Mouse (Mus musculus) Patski (cell line): ENCODE measurements around the gene Mbnl2. TPM values are rescaled to one million over a fixed set of nuclear protein-coding genes. Genes with fewer than 3 reads are reported as not detected.

Experiments
- ATAC-seq: fragments of 100-300 bp; one replicate; pipeline ENCODE4 v1.8.0; 2021
- CTCF ChIA-PET: fragments of 350-600 bp; sonication (Branson Sonifier 250); formaldehyde crosslinking; loops from one replicate; lab custom pipeline; 2022; ENCODE audit warnings: inconsistent platforms; lab: Charles Lee
- POLR2A ChIA-PET: fragments of 350-600 bp; sonication (Branson Sonifier 250); formaldehyde crosslinking; loops from one replicate; lab custom pipeline; 2022; ENCODE audit warnings: antibody characterized with exemption, inconsistent platforms; lab: Charles Lee
- DNase-seq: peaks from one replicate; pipeline ENCODE4 v3.0.0-alpha.2; 2011; ENCODE audit warnings: low read depth, low spot score
- H3K27me3 ChIP-seq: fragments of 371-371 bp; one replicate; pipeline ENCODE4 v1.5.1; 2021
- CTCF ChIP-seq: fragments of 100-300 bp; IDR thresholded peaks from one replicate; pipeline ENCODE4 v1.5.1; 2021
- in situ Hi-C: fragments of 300-500 bp; cut with MboI; formaldehyde crosslinking; loops from 3 replicates; pipeline ENCODE4 v1.11.1; 2018; ENCODE audit warnings: low pct_unique_long_range_greater_than_20kb, mixed read lengths
- polyA plus RNA-seq: library from polyadenylated mRNA; unstranded; gene quantifications from one replicate; pipeline ENCODE4 v1.2.3, GENCODE M21; 2021

Gene Mbnl2
- polyA plus RNA-seq, 1 experiment from 2014 or later, result 132 TPM

DNA sequence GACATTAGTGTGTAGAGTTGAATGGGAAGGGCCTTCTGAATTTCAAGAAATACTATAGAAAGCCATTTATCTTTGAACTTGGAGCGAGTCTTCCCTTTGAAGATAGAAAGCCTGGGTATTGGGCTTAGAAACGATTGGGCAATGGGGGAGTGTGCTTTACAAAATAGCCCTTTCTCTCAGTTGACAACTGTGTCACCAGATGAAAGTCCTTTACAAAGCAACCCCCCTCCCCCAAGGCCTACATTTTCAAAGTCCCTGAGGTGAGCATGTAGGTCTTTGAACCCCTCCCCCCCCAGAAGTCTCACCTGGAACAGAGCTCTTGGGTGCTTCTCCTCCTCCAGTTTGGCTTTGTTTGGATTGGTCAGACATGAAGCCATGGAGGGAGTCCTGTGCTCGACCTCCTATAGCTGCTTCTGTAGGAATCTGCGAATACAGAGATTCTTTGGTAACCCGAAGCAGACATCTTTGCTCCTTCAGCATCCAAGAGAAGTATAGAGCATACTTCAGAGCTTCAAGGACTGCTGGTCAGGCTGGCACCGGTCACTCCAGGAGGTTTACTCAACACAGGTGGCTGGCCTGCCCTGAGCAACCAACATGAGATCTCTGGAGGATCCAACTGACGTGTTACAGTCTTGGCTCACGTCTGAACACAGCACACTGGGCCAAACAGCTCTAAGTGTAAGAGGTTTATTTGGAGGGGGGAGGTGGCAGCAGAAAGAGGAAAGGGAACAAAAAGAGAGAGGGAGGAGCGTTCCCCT, 43.7 kb downstream of the Mbnl2 start:
- CTCF ChIA-PET, result no interaction called here

DNA sequence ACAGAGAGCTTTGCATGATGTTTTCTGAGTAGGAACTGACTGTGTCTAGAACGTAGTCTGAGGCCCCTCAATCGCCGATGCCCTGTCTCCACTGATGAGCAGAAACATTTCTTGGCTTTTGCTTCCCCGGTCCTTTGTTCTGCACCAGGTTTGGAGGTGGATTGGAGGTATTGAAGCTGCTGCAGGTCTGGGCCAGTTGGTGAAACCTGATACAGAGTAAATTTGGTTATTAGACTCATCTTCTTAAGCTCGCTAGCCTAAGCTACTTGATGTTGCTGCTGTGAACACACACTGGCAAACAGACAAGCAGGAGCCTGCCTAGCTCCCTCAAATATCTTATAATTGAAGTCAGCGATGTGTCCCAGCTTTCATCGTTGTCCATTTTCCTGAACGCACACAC, 46.6 kb downstream of the Mbnl2 start:
- in situ Hi-C loops, result loop anchor here (5.0 kb wide), 1 partner anchor 45 kb away; the partner anchor contains the start of gene Mbnl2
- TF ChIP-seq CTCF, result no peak
- H3K27me3 ChIP-seq, result no peaks in the 10 kb centered on the region
- POLR2A ChIA-PET, result no interaction called here
- ATAC-seq, result no peak
- CTCF ChIA-PET, result no interaction called here
- DNase-seq, result no peak

More for the DNA sequence above, 43.7 kb downstream of the Mbnl2 start:
- in situ Hi-C loops, result no loop called here
- no peak for TF ChIP-seq CTCF
- no peaks in the 10 kb centered on the region for H3K27me3 ChIP-seq
- DNase-seq (no peak), ATAC-seq (no peak)
- POLR2A ChIA-PET, result no interaction called here

- no peaks in the 10 kb centered on the region for H3K27me3 ChIP-seq
- ATAC-seq, result peak; percentile 92
- ChIA-PET POLR2A (no interaction called here), CTCF (no interaction called here)
- no peak for TF ChIP-seq CTCF
- in situ Hi-C loops, result loop anchor here (5.0 kb wide), 1 partner anchor 46 kb away; the partner anchor contains the start of gene Mbnl2
- no peak for DNase-seq
Measured at GRCm38 (mm10) chr14:120323111-120323510, 47.6 kb downstream of the Mbnl2 start.

- CTCF ChIA-PET, result interaction anchor here (1.7 kb wide), 1 partner anchor 12 kb away, joined by 4 read pairs; no protein-coding TSS in a partner anchor
- ATAC-seq (no peak), DNase-seq (no peak)
- H3K27me3 ChIP-seq, result no peaks in the 10 kb centered on the region
- POLR2A ChIA-PET, result interaction anchor here (1.0 kb wide), 1 partner anchor 21 kb away, joined by 3 read pairs; no protein-coding TSS in a partner anchor
- TF ChIP-seq CTCF, result no peak
- in situ Hi-C loops, result loop anchor here (5.0 kb wide), 1 partner anchor 47 kb away; the partner anchor contains the start of gene Mbnl2
Measured at GRCm38 (mm10) chr14:120324061-120324791, 48.8 kb downstream of the Mbnl2 start.

GRCm38 (mm10) chr14:120324883-120325480, 49.5 kb downstream of the Mbnl2 start:
- CTCF ChIA-PET, result interaction anchor here (1.7 kb wide), 1 partner anchor 11 kb away, joined by 4 read pairs; no protein-coding TSS in a partner anchor
- ATAC-seq, result no peak
- TF ChIP-seq CTCF, result no peak
- POLR2A ChIA-PET, result interaction anchor here (1.0 kb wide), 1 partner anchor 20 kb away, joined by 3 read pairs; no protein-coding TSS in a partner anchor
- no peaks in the 10 kb centered on the region for H3K27me3 ChIP-seq
- DNase-seq, result no peak
- in situ Hi-C loops, result loop anchor here (5.0 kb wide), 1 partner anchor 48 kb away; the partner anchor contains the start of gene Mbnl2

DNA sequence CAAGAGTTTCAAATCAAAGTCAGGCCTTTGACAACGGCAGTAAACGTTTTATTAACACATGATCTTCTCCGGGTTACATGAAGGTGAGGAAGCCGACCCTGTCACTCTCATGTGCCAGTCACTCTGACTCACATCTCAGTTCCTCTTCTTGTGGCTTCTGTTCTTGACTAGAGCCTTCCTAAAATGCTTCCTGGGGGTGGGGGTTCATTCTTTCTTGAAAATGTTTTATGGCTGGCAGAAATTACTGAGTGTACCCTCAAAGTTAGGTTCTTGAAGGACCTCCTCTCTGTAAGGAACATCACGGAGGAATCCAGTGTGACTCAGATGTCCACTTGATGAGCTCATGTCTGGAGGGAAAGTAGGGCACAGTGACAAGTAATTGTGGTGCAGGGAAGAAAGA, 50.2 kb downstream of the Mbnl2 start:
- in situ Hi-C loops, result no loop called here
- ATAC-seq (no peak), DNase-seq (no peak)
- ChIA-PET POLR2A (interaction anchor here (0.9 kb wide), 1 partner anchor 11 kb away, joined by 3 read pairs; no protein-coding TSS in a partner anchor), CTCF (no interaction called here)
- no peaks in the 10 kb centered on the region for H3K27me3 ChIP-seq
- no peak for TF ChIP-seq CTCF

DNA sequence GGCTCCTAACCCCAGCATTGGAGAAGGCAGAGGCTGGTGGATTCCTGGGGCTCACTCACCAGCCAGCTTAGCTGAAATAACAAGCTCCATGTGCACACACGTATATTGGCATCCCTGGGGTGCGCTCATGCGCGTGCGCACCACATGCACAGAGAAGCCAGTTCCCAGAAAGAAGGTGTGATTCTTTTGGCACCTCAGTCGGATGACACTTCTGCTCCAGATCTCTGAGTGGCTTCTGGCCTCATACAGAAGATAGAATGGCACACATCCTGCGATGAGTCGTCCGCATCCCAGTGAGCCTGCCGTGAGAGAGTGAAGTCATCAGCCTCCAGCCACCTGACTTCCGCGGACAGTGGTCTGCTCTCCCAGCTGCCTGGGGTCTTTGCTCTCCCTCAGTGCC, 55.0 kb downstream of the Mbnl2 start:
- ChIA-PET CTCF (no interaction called here), POLR2A (interaction anchor here (0.8 to 1.2 kb wide), 2 partner anchors 34 to 43 kb away, joined by 3 read pairs; no protein-coding TSS in a partner anchor)
- H3K27me3 ChIP-seq, result no peaks in the 10 kb centered on the region
- DNase-seq (no peak), ATAC-seq (peak; percentile 78)
- no peak for TF ChIP-seq CTCF
- in situ Hi-C loops, result no loop called here

DNA sequence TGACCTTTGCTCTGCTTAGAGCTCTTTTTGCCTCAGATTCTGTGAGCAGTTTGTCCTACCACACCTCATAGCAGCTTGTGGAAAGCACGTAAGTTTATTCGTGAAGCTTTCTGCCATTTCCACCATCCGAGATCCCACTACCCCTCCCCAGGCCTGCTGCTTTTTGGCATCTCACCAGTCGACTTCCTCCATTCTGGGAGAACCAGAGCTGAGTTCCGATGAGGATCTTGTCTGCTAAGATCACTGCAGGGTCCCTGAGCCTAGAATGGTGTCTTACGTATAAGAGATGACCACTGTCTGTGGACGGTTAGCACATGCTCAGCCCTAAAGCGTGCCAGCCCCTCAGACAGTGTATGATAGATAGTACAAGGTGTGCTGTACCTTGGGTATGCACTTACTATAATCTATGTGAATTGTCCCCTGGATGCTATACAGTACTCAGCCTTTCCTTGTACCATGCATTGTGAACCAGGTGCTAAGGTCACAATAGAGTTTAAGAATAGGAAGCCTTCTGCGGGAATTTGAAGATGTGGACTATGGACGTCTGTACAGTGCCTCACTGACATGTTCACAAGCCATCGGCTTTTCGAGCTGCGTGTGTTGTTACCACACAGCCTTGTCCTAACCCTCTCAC, 55.5 kb downstream of the Mbnl2 start:
- no peaks in the 10 kb centered on the region for H3K27me3 ChIP-seq
- in situ Hi-C loops, result no loop called here
- no peak for TF ChIP-seq CTCF
- no peak for ATAC-seq
- CTCF ChIA-PET, result no interaction called here
- DNase-seq, result no peak
- POLR2A ChIA-PET, result interaction anchor here (0.8 to 1.2 kb wide), 2 partner anchors 35 to 42 kb away, joined by 3 read pairs; no protein-coding TSS in a partner anchor

GRCm38 (mm10) chr14:120333465-120334243, 58.2 kb downstream of the Mbnl2 start:
- ChIA-PET CTCF (interaction anchor here (1.0 kb wide), 1 partner anchor 19 kb away, joined by 3 read pairs; no protein-coding TSS in a partner anchor), POLR2A (no interaction called here)
- TF ChIP-seq CTCF, result no peak
- in situ Hi-C loops, result no loop called here
- ATAC-seq (no peak), DNase-seq (no peak)
- H3K27me3 ChIP-seq, result no peaks in the 10 kb centered on the region
